In the genomic region with DNA sequence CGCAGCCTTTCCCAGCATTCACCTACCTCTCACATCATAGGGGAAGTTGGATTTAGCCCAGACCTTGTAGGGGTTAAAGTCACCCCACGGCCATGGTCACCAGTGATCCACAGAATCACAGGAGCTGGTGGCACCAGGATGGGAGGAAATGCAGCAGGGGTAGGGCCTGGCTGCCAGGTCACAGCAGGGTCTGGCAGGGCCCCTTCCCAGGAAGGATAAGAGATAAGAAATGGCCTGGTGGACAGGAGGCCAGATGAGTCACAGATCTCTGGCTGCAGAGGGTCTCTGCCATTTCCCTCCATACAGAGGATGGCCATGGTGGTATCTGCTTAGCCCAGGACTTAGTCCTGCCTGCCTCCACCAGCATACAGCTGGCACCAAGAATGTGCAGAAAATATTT, we compare ENCODE assay signal across 12 mouse cellular contexts.
DNase-seq lines count a peak whose midpoint lies in the region; ATAC-seq lines count a peak whose summit lies in the region.
"Had no signal": no experiment of that assay in that cellular context is flagged by ENCODE, and none has a peak within 500 bp of the region (broad histone marks: within the 10 kb centered on the region; RNA-seq: fewer than 3 reads in every experiment).

No protein-coding gene starts in this region.

- peak overlapping the region; percentile 46 for H3K27ac ChIP-seq in heart, embryonic 13.5 days (replicated peaks)
- peak overlapping the region; percentile 42; the same call in 1 of the 2 replicates for H3K27ac ChIP-seq in midbrain, embryonic 13.5 days
- no peak overlapping the region for H3K27ac ChIP-seq in midbrain, embryonic 11.5 days (ENCODE audit: low read depth, low read length)
- H3K27ac ChIP-seq: kidney, postnatal 0 days; lung, embryonic 15.5 days; neural tube, embryonic 12.5 days had no signal

- H3K4me2 ChIP-seq in heart, embryonic 13.5 days, result no peak overlapping the region
- H3K4me2 ChIP-seq in midbrain, embryonic 13.5 days (replicated peaks), result no peak overlapping the region
- no peak overlapping the region for H3K4me2 ChIP-seq in midbrain, embryonic 11.5 days
- H3K4me2 ChIP-seq: lung, embryonic 15.5 days; neural tube, embryonic 12.5 days had no signal

- no peaks in the 10 kb centered on the region for H3K36me3 ChIP-seq in heart, embryonic 13.5 days
- H3K36me3 ChIP-seq in midbrain, embryonic 13.5 days, result no peaks in the 10 kb centered on the region
- H3K36me3 ChIP-seq in midbrain, embryonic 11.5 days (ENCODE audit: control insufficient read depth, insufficient read depth, low read length), result no peaks in the 10 kb centered on the region
- H3K36me3 ChIP-seq: lung, embryonic 15.5 days; neural tube, embryonic 12.5 days had no signal

- intact Hi-C loops in heart, postnatal 36 days (cut with DNase I), result no loop called here

- peak overlapping the region; percentile 61 for H3K9ac ChIP-seq in heart, embryonic 13.5 days
- H3K9ac ChIP-seq in midbrain, embryonic 13.5 days (replicated peaks), result no peak overlapping the region
- H3K9ac ChIP-seq in midbrain, embryonic 11.5 days (ENCODE audit: low read length), result no peak overlapping the region
- H3K9ac ChIP-seq: lung, embryonic 15.5 days; neural tube, embryonic 12.5 days had no signal

- 24% methylated on average over 2 of the region's 2 CpGs for WGBS in heart, embryonic 13.5 days
- 90% methylated on average over 2 of the region's 2 CpGs for WGBS in midbrain, embryonic 13.5 days
- WGBS in midbrain, embryonic 11.5 days, result 84% methylated on average over 2 of the region's 2 CpGs

- peaks cover 82% of the 10 kb centered on the region for H3K4me1 ChIP-seq in heart, embryonic 13.5 days
- peaks cover 75% of the 10 kb centered on the region for H3K4me1 ChIP-seq in midbrain, embryonic 13.5 days (replicated peaks)
- H3K4me1 ChIP-seq in midbrain, embryonic 11.5 days (ENCODE audit: control insufficient read depth, insufficient read depth, low read length), result peaks cover 41% of the 10 kb centered on the region

- no peak for ATAC-seq in cerebellum, adult (ENCODE audit: insufficient number of reproducible peaks, low FRiP score, low TSS enrichment)
- ATAC-seq in heart, embryonic 13.5 days (ENCODE audit: extremely low read depth, insufficient number of reproducible peaks, low FRiP score, low TSS enrichment), result no peak
- no peak for ATAC-seq in midbrain, embryonic 13.5 days
- ATAC-seq in midbrain, embryonic 11.5 days (ENCODE audit: low FRiP score), result no peak

- no peaks in the 10 kb centered on the region for H3K27me3 ChIP-seq in heart, embryonic 13.5 days (replicated peaks)
- no peaks in the 10 kb centered on the region for H3K27me3 ChIP-seq in midbrain, embryonic 13.5 days
- no peaks in the 10 kb centered on the region for H3K27me3 ChIP-seq in midbrain, embryonic 11.5 days (ENCODE audit: control insufficient read depth, insufficient read depth, low read length)
- H3K27me3 ChIP-seq: lung, embryonic 15.5 days; neural tube, embryonic 12.5 days had no signal

- peak; percentile 66 for DNase-seq in cerebellum, adult 9-11 months
- DNase-seq in heart, postnatal 36 days, result no peak
- no peak for DNase-seq in midbrain, embryonic 11.5 days (ENCODE audit: low spot score, missing footprints)
- DNase-seq in ovary, postnatal 14 days (ENCODE audit: low spot score), result no peak
- DNase-seq in retina, embryonic 14.5 days (ENCODE audit: low spot score), result no peak
- DNase-seq: layer of hippocampus, adult 9-11 months had no signal

- no peaks in the 10 kb centered on the region for H3K9me3 ChIP-seq in heart, embryonic 13.5 days
- no peaks in the 10 kb centered on the region for H3K9me3 ChIP-seq in midbrain, embryonic 13.5 days
- no peaks in the 10 kb centered on the region for H3K9me3 ChIP-seq in midbrain, embryonic 11.5 days (ENCODE audit: control insufficient read depth, low read length)
- H3K9me3 ChIP-seq: lung, embryonic 15.5 days; neural tube, embryonic 12.5 days had no signal

- no peak overlapping the region for H3K4me3 ChIP-seq in heart, embryonic 13.5 days
- no peak overlapping the region for H3K4me3 ChIP-seq in midbrain, embryonic 13.5 days (replicated peaks)
- H3K4me3 ChIP-seq in midbrain, embryonic 11.5 days (ENCODE audit: low read depth, low read length), result no peak overlapping the region
- H3K4me3 ChIP-seq: lung, embryonic 15.5 days; neural tube, embryonic 12.5 days had no signal
